Mouse (Mus musculus): Measurements from ENCODE around the gene Speer4f1. TPM values are rescaled to one million over a fixed set of nuclear protein-coding genes. Genes with fewer than 3 reads are reported as not detected.
"Not testable (repeated sequence)": the region's sequence is repeated elsewhere in the genome, so short reads cannot be mapped to it uniquely, and the experiment has no call there.

Gene Speer4f1
- polyA plus RNA-seq (2012; fragmentation: generic; extraction: Trizol) = not detected
- long read RNA-seq, experiment 1 = 0 reads
- long read RNA-seq, experiment 2 = 0 reads

DNA sequence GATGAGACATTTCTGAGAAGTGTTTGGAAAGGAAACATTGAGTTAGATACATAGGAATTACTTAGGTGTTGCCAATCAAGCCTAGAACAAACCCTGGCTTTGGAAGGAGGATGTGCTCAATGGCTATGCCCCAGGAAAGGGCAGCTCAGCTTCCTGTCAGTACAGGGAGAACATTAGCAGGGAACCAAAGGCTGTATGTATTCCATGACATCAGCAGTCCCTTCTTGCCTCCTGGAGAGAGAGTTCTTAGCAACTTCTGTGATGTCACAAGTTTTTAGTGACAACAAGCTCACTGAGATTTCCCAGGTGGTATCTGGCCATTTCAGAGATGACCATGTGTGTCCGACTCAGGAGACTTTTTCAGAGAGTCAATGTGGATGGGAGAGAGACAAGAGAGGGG, at the start of gene Speer4f1:
Gene Speer4f1, plus strand, starts transcription at position 301 of the 400 bp plus-strand sequence.
- H3K79me3 ChIP-seq (ENCODE audit: low read depth) = not testable (repeated sequence)

GRCm38 (mm10) chr5:17426930-17427329, 49.0 kb upstream of the Speer4f1 start:
- Histone ChIP-seq H3K36me3 (ENCODE audit: control insufficient read depth, insufficient read depth) (no peaks in the 10 kb centered on the region), H3K4me3 (ENCODE audit: insufficient read depth, poor library complexity, severe bottlenecking) (no peak overlapping the region), H3K79me3 (ENCODE audit: low read depth) (no peaks in the 10 kb centered on the region), H3K27me3 (ENCODE audit: control insufficient read depth, insufficient read depth, insufficient read length) (no peaks in the 10 kb centered on the region), H3ac (ENCODE audit: control insufficient read depth, insufficient read length, low read depth) (no peak overlapping the region), H3K79me2 (ENCODE audit: control insufficient read depth, insufficient read depth) (no peaks in the 10 kb centered on the region)
- TF ChIP-seq CEBPB (IDR thresholded peaks at IDR 0.05; ENCODE audit: low read depth) (no peak), FOSL1 (IDR thresholded peaks at IDR 0.05; ENCODE audit: insufficient read depth, low read length, poor library complexity, severe bottlenecking) (no peak), USF1 (IDR thresholded peaks at IDR 0.05; ENCODE audit: low read depth) (no peak), CTCF (IDR thresholded peaks at IDR 0.05; ENCODE audit: control insufficient read depth, insufficient read depth, insufficient read length) (no peak), MAX (IDR thresholded peaks at IDR 0.05) (no peak), MYOG (IDR thresholded peaks at IDR 0.05; ENCODE audit: control insufficient read depth, extremely low read depth, insufficient read length) (no peak), MYOD1 (IDR thresholded peaks at IDR 0.05; ENCODE audit: control insufficient read depth, insufficient read length, low read depth) (no peak)

More for the DNA sequence above, at the start of gene Speer4f1:
- not testable (repeated sequence) for H3K4me3 ChIP-seq (ENCODE audit: insufficient read depth, poor library complexity, severe bottlenecking); H3K79me2 ChIP-seq (ENCODE audit: control insufficient read depth, insufficient read depth); H3ac ChIP-seq (ENCODE audit: control insufficient read depth, insufficient read length, low read depth); H3K27me3 ChIP-seq (ENCODE audit: control insufficient read depth, insufficient read depth, insufficient read length); H3K36me3 ChIP-seq (ENCODE audit: control insufficient read depth, insufficient read depth)

GRCm38 (mm10) chr5:17434721-17435120, 41.2 kb upstream of the Speer4f1 start:
- Histone ChIP-seq H3K36me3 (ENCODE audit: control insufficient read depth, insufficient read depth) (no peaks in the 10 kb centered on the region), H3K79me2 (ENCODE audit: control insufficient read depth, insufficient read depth) (no peaks in the 10 kb centered on the region), H3K4me3 (ENCODE audit: insufficient read depth, poor library complexity, severe bottlenecking) (no peak overlapping the region), H3K27me3 (ENCODE audit: control insufficient read depth, insufficient read depth, insufficient read length) (no peaks in the 10 kb centered on the region), H3ac (ENCODE audit: control insufficient read depth, insufficient read length, low read depth) (no peak overlapping the region), H3K79me3 (ENCODE audit: low read depth) (no peaks in the 10 kb centered on the region)
- TF ChIP-seq MYOG (IDR thresholded peaks at IDR 0.05; ENCODE audit: control insufficient read depth, extremely low read depth, insufficient read length) (no peak), MYOD1 (IDR thresholded peaks at IDR 0.05; ENCODE audit: control insufficient read depth, insufficient read length, low read depth) (no peak), FOSL1 (IDR thresholded peaks at IDR 0.05; ENCODE audit: insufficient read depth, low read length, poor library complexity, severe bottlenecking) (no peak), MAX (IDR thresholded peaks at IDR 0.05) (no peak), USF1 (IDR thresholded peaks at IDR 0.05; ENCODE audit: low read depth) (no peak), CEBPB (IDR thresholded peaks at IDR 0.05; ENCODE audit: low read depth) (no peak), CTCF (IDR thresholded peaks at IDR 0.05; ENCODE audit: control insufficient read depth, insufficient read depth, insufficient read length) (no peak)

GRCm38 (mm10) chr5:17436209-17436608, 39.7 kb upstream of the Speer4f1 start:
- Histone ChIP-seq H3K4me3 (ENCODE audit: insufficient read depth, poor library complexity, severe bottlenecking) (no peak overlapping the region), H3K79me2 (ENCODE audit: control insufficient read depth, insufficient read depth) (no peaks in the 10 kb centered on the region), H3K36me3 (ENCODE audit: control insufficient read depth, insufficient read depth) (no peaks in the 10 kb centered on the region), H3K27me3 (ENCODE audit: control insufficient read depth, insufficient read depth, insufficient read length) (no peaks in the 10 kb centered on the region), H3K79me3 (ENCODE audit: low read depth) (no peaks in the 10 kb centered on the region), H3ac (ENCODE audit: control insufficient read depth, insufficient read length, low read depth) (no peak overlapping the region)
- TF ChIP-seq CEBPB (IDR thresholded peaks at IDR 0.05; ENCODE audit: low read depth) = no peak
- no peak for TF ChIP-seq USF1 (IDR thresholded peaks at IDR 0.05; ENCODE audit: low read depth)
- TF ChIP-seq MAX (IDR thresholded peaks at IDR 0.05) = no peak
- no peak for TF ChIP-seq FOSL1 (IDR thresholded peaks at IDR 0.05; ENCODE audit: insufficient read depth, low read length, poor library complexity, severe bottlenecking)
- TF ChIP-seq MYOD1 (IDR thresholded peaks at IDR 0.05; ENCODE audit: control insufficient read depth, insufficient read length, low read depth) = no peak
- no peak for TF ChIP-seq CTCF (IDR thresholded peaks at IDR 0.05; ENCODE audit: control insufficient read depth, insufficient read depth, insufficient read length)
- TF ChIP-seq MYOG (IDR thresholded peaks at IDR 0.05; ENCODE audit: control insufficient read depth, extremely low read depth, insufficient read length) = no peak

DNA sequence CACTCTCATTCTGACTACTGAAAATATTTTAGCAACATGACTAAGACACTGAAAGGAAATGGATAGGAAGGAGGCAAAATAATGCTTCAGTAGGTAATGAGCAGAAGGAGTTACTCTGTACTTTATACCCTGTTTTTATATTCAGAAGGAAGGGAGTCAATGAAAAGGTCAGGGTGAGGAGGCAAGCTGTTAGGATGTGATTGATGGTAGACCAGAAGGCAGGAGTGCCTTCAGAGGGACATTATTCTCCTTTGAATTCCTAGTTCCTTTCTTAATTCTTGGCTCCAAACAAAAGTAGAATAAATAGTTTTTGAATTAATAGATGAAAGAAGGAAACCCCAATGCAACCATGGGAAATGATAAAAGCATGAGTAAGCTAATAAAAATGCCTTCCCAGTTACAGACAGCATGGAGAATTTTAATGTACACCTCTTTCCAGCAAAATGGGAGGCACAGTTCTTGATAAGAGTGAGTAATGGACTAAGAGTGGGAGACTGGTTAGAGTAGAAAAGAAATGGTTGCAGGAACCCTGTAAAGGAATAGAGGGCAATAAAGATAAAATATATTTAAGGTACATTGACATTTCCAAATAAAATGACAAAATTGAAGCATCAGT, 36.3 kb upstream of the Speer4f1 start:
- Histone ChIP-seq H3K4me3 (ENCODE audit: insufficient read depth, poor library complexity, severe bottlenecking) (no peak overlapping the region), H3K27me3 (ENCODE audit: control insufficient read depth, insufficient read depth, insufficient read length) (no peaks in the 10 kb centered on the region)
- no peak for TF ChIP-seq MYOG (IDR thresholded peaks at IDR 0.05; ENCODE audit: control insufficient read depth, extremely low read depth, insufficient read length)
- no peak for TF ChIP-seq FOSL1 (IDR thresholded peaks at IDR 0.05; ENCODE audit: insufficient read depth, low read length, poor library complexity, severe bottlenecking)
- no peak for TF ChIP-seq MAX (IDR thresholded peaks at IDR 0.05)
- no peak for TF ChIP-seq CEBPB (IDR thresholded peaks at IDR 0.05; ENCODE audit: low read depth)
- TF ChIP-seq MYOD1 (IDR thresholded peaks at IDR 0.05; ENCODE audit: control insufficient read depth, insufficient read length, low read depth) = no peak
- no peak for TF ChIP-seq CTCF (IDR thresholded peaks at IDR 0.05; ENCODE audit: control insufficient read depth, insufficient read depth, insufficient read length)
- no peak for TF ChIP-seq USF1 (IDR thresholded peaks at IDR 0.05; ENCODE audit: low read depth)

GRCm38 (mm10) chr5:17454059-17454458, 21.8 kb upstream of the Speer4f1 start:
- H3K79me3 ChIP-seq (ENCODE audit: low read depth) = no peaks in the 10 kb centered on the region
- H3ac ChIP-seq (ENCODE audit: control insufficient read depth, insufficient read length, low read depth) = no peak overlapping the region
- no peak overlapping the region for H3K4me3 ChIP-seq (ENCODE audit: insufficient read depth, poor library complexity, severe bottlenecking)
- no peaks in the 10 kb centered on the region for H3K27me3 ChIP-seq (ENCODE audit: control insufficient read depth, insufficient read depth, insufficient read length)
- TF ChIP-seq MAX (IDR thresholded peaks at IDR 0.05) (no peak), FOSL1 (IDR thresholded peaks at IDR 0.05; ENCODE audit: insufficient read depth, low read length, poor library complexity, severe bottlenecking) (no peak)
- no peaks in the 10 kb centered on the region for H3K79me2 ChIP-seq (ENCODE audit: control insufficient read depth, insufficient read depth)
- no peaks in the 10 kb centered on the region for H3K36me3 ChIP-seq (ENCODE audit: control insufficient read depth, insufficient read depth)

More for the DNA sequence above, 36.3 kb upstream of the Speer4f1 start:
- no peaks in the 10 kb centered on the region for H3K36me3 ChIP-seq (ENCODE audit: control insufficient read depth, insufficient read depth)
- no peak overlapping the region for H3ac ChIP-seq (ENCODE audit: control insufficient read depth, insufficient read length, low read depth)
- no peaks in the 10 kb centered on the region for H3K79me2 ChIP-seq (ENCODE audit: control insufficient read depth, insufficient read depth)
- H3K79me3 ChIP-seq (ENCODE audit: low read depth) = no peaks in the 10 kb centered on the region

Data from C2C12 (cell line).